Mouse (Mus musculus) midbrain, embryonic 16.5 days (tissue): ENCODE measurements around the gene Sos1. TPM values are rescaled to one million over a fixed set of nuclear protein-coding genes. Genes with fewer than 3 reads are reported as not detected.
"Not testable (repeated sequence)": the region's sequence is repeated elsewhere in the genome, so short reads cannot be mapped to it uniquely, and the experiment has no call there.

Source experiments
- ATAC-seq: fragments of 200-750 bp; cut with Nextera tagmentation; 2 replicates; pipeline ENCODE4 v1.8.0; 2017; ENCODE audit warnings: moderate TSS enrichment
- H3K27ac ChIP-seq: fragments of 300-500 bp; sonication (generic); 2 replicates; pipeline ENCODE4 v1.5.1; 2014; ENCODE audit warnings: mild to moderate bottlenecking, low read length, mixed read lengths
- H3K27me3 ChIP-seq: fragments of 300-500 bp; sonication (generic); 2 replicates; pipeline ENCODE4 v1.6.1; 2014; ENCODE audit warnings: low read depth, low read length, mixed read lengths; ENCODE audit not compliant: control insufficient read depth, insufficient read depth
- H3K36me3 ChIP-seq: fragments of 300-500 bp; sonication (generic); 2 replicates; pipeline ENCODE4 v1.6.1; 2014; ENCODE audit warnings: mild to moderate bottlenecking, low read length, moderate library complexity, mixed read lengths; ENCODE audit not compliant: control insufficient read depth, insufficient read depth
- H3K4me1 ChIP-seq: fragments of 300-500 bp; sonication (generic); 2 replicates; pipeline ENCODE4 v1.6.1; 2014; ENCODE audit warnings: mild to moderate bottlenecking, low read length, mixed read lengths; ENCODE audit not compliant: control insufficient read depth, insufficient read depth
- H3K4me2 ChIP-seq: fragments of 300-500 bp; sonication (generic); 2 replicates; pipeline ENCODE4 v1.6.1; 2014; ENCODE audit warnings: mild to moderate bottlenecking, low read length, mixed read lengths
- H3K4me3 ChIP-seq: fragments of 300-500 bp; sonication (generic); 2 replicates; pipeline ENCODE4 v1.5.1; 2014; ENCODE audit warnings: low read depth, mild to moderate bottlenecking, low read length, moderate library complexity, mixed read lengths
- H3K9ac ChIP-seq: fragments of 300-500 bp; sonication (generic); 2 replicates; pipeline ENCODE4 v1.6.1; 2014; ENCODE audit warnings: low read depth, low read length, mixed read lengths
- H3K9me3 ChIP-seq: fragments of 300-500 bp; sonication (generic); replicated peaks from 2 replicates; pipeline ENCODE4 v1.6.1; 2014; ENCODE audit warnings: mild to moderate bottlenecking, low read length, mixed read lengths; ENCODE audit not compliant: control insufficient read depth, poor library complexity, severe bottlenecking
- WGBS: fragments of 180-500 bp; shearing (Covaris S2); extraction: QIAGEN DNeasy Blood & Tissue Kit; methylation state at CpG from one replicate; pipeline ENCODE4 v1.1.7; 2014; 5-methylcytosine and 5-hydroxymethylcytosine counted together
- polyA plus RNA-seq: library from polyadenylated mRNA; unstranded; fragments of >200 nt; fragmentation: Nextera tagmentation; extraction: Ambion mirVana; gene quantifications from 2 replicates; pipeline ENCODE4 v1.2.1, GENCODE M21; 2015

Gene Sos1
- polyA plus RNA-seq, 1 experiment from 2014 or later: 6.6 TPM

DNA sequence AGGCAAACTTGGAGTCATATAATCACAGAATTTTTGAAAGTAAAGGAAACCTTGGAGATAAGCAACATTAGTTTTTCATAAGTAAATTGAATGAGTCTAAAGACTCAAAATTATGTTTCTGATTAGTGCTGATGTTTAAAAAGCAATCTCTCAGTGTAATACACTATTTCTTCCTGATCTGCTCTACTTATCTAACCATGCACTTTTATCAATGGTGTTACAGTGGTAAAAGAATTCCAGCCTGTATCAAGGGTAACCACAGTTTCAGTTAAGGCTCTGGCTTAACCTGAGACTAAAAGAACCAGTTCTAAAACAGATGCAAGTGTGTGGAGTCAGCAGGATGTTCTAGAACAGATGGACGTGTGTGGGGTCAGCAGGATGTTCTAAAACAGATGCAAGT lies 59.3 kb downstream of the Sos1 start:
- Histone ChIP-seq H3K36me3 (peaks cover 21% of the 10 kb centered on the region), H3K9me3 (no peaks in the 10 kb centered on the region)
- ATAC-seq: no peak

DNA sequence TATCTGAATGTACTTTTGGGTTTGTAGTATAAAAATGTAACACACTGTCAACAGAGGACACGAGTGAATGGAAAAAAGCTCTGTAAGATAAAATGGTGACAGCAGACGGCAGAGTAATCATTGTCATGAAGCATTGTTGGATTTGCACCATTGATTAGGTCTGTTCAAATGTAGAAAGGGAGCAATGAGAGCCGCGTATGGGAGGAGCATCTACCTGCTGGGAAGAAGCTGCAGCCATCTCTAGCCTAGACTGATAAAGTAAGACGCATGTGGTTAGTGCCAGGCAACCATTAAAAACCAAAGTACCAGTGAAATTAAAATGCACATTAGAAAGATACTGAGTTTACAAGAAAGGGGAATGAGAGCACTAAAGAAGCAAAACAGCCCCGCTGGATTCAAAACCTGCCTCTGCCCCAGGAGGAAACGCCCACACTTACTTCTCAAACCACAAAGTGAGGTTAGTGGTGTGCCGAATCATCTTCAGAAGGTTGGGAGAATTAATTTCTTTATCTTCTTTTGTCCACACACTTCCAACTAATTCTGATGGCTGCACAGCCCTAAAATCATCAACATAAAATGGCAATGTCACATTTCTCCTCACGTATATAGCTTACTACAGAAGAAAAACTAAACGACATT lies 61.6 kb downstream of the Sos1 start:
- Histone ChIP-seq H3K4me1 (no peaks in the 10 kb centered on the region), H3K9me3 (no peaks in the 10 kb centered on the region), H3K36me3 (peaks cover 21% of the 10 kb centered on the region), H3K4me3 (no peak overlapping the region), H3K4me2 (no peak overlapping the region), H3K9ac (no peak overlapping the region), H3K27me3 (no peaks in the 10 kb centered on the region), H3K27ac (no peak overlapping the region)
- 92% methylated on average over 10 of the region's 10 CpGs for WGBS
- no peak for ATAC-seq

More for the DNA sequence above, 59.3 kb downstream of the Sos1 start:
- H3K4me1 ChIP-seq: no peaks in the 10 kb centered on the region
- no peak overlapping the region for H3K4me3 ChIP-seq
- no peaks in the 10 kb centered on the region for H3K27me3 ChIP-seq
- no peak overlapping the region for H3K27ac ChIP-seq
- WGBS: 95% methylated on average over 1 of the region's 1 CpGs
- no peak overlapping the region for H3K4me2 ChIP-seq
- H3K9ac ChIP-seq: no peak overlapping the region

GRCm38 (mm10) chr17:80411182-80411581 lies 69.1 kb downstream of the Sos1 start:
- no peak for ATAC-seq
- no peak overlapping the region for H3K27ac ChIP-seq
- H3K27me3 ChIP-seq: no peaks in the 10 kb centered on the region
- WGBS: 61% methylated on average over 1 of the region's 1 CpGs
- peaks cover 26% of the 10 kb centered on the region for H3K36me3 ChIP-seq
- no peak overlapping the region for H3K4me3 ChIP-seq
- no peak overlapping the region for H3K4me2 ChIP-seq
- H3K4me1 ChIP-seq: no peaks in the 10 kb centered on the region
- no peak overlapping the region for H3K9ac ChIP-seq
- no peaks in the 10 kb centered on the region for H3K9me3 ChIP-seq

DNA sequence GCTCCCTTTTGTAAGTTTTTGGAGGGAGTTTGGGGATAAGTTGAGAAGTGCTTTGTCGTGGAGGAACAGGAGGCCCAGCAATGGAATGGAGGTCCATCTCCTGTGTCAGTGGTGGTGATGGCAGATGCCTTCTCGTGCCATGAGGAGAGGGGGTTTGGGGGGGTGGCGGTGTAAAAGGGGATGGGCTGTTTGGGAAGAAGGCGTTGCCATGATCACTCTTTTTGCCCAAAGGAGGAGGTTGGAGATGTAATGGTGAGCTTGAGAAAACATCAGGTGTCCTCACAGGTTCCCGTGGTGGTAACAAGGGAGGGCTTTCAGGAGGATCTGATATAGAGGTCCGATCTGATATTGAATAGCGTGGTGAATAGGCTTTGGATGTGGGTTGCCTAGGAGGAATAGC lies 82.0 kb downstream of the Sos1 start:
- H3K4me3 ChIP-seq: no peak overlapping the region
- WGBS: 94% methylated on average over 7 of the region's 7 CpGs
- no peaks in the 10 kb centered on the region for H3K4me1 ChIP-seq
- H3K27ac ChIP-seq: no peak overlapping the region
- no peak for ATAC-seq
- H3K27me3 ChIP-seq: no peaks in the 10 kb centered on the region
- peaks cover 8% of the 10 kb centered on the region; the same call in 1 of the 2 replicates for H3K36me3 ChIP-seq
- no peaks in the 10 kb centered on the region for H3K9me3 ChIP-seq
- no peak overlapping the region for H3K4me2 ChIP-seq
- H3K9ac ChIP-seq: no peak overlapping the region

DNA sequence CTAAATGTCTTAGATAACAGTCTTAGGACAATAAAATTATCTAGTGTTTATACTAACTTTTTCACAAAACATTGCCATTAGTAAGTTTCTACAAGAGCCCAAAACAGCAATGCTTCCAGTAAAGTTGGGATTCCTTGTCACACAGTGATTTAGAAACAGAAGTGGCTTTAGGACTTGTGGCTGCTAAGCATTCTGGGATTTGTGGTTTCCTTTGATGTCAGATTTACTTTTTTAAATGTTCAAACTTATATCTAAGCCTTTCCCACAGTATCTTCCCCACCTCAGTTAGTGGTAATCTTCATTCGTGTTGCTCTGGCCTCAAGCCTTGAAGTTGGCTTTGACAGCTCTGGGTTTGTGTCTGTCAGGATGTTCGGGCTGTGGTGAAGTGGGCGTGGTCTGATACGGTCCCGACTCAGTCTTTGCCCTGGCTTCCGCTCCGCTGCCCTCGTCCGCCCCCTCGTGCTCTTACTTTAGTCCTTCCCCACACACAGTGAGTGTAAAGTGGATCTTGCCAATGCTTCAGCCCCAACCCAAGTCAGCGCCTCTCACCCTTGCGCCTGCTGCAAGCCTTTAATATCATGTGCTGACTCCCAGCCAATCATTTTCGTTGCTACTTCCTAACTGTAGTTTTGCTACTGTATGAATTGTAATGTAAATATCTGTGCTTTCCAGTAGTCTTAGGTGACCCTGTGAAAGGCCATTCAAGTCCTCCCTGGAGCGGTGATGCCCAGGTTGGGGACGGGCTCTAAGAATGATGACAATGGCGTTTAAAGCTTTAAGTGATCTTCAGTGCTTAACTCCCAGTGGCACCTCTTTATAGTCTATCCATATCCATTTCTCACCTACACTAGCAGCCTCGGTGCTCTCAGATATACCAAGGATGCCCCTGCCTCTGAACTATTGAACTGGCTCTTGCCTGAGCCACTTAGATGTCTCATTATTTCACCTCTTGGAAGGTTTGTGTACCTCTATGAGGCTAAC lies 88.5 kb downstream of the Sos1 start:
- peak; percentile 93 for ATAC-seq
- Histone ChIP-seq H3K36me3 (no peaks in the 10 kb centered on the region), H3K4me1 (no peaks in the 10 kb centered on the region), H3K27me3 (no peaks in the 10 kb centered on the region), H3K4me2 (peak overlapping the region; percentile 50), H3K9me3 (no peaks in the 10 kb centered on the region), H3K9ac (peak overlapping the region; percentile 23), H3K4me3 (peak overlapping the region; percentile 43), H3K27ac (no peak overlapping the region)
- WGBS: 14% methylated on average over 17 of the region's 17 CpGs

- Histone ChIP-seq H3K9ac (no peak overlapping the region), H3K9me3 (no peaks in the 10 kb centered on the region), H3K36me3 (no peaks in the 10 kb centered on the region), H3K4me2 (no peak overlapping the region), H3K4me1 (no peaks in the 10 kb centered on the region), H3K4me3 (no peak overlapping the region), H3K27me3 (no peaks in the 10 kb centered on the region), H3K27ac (no peak overlapping the region)
- 69% methylated on average over 10 of the region's 10 CpGs for WGBS
- no peak for ATAC-seq
Observed at GRCm38 (mm10) chr17:80390024-80390423, 90.2 kb downstream of the Sos1 start.

- 73% methylated on average over 1 of the region's 1 CpGs for WGBS
- H3K9ac ChIP-seq: no peak overlapping the region
- no peak overlapping the region for H3K4me3 ChIP-seq
- H3K4me1 ChIP-seq: no peaks in the 10 kb centered on the region
- H3K27ac ChIP-seq: no peak overlapping the region
- no peak overlapping the region for H3K4me2 ChIP-seq
- no peaks in the 10 kb centered on the region for H3K27me3 ChIP-seq
- H3K9me3 ChIP-seq: no peaks in the 10 kb centered on the region
- no peak for ATAC-seq
- no peaks in the 10 kb centered on the region for H3K36me3 ChIP-seq
Observed at GRCm38 (mm10) chr17:80385671-80386070, 94.6 kb downstream of the Sos1 start.

DNA sequence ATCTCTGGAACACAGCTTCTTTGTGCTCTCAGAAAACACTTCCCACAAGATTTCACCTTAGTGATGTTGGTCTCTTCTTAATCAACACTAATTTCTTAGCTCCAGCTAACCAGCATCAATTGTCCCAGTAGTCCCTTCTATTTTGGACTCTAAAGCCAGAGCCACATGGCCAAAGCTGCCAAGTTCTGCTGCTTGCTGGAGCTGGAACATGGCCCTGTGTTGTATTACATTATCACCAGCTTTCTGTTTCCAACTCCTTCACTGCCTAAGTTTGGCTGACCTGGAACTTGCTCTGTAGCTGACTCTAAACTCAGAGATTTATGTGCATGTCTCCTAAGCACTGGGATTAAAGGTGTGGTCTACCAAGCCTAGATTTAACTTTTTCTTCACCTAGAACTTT lies 101.9 kb downstream of the Sos1 start:
- H3K27me3 ChIP-seq, H3K9me3 ChIP-seq, H3K36me3 ChIP-seq, H3K4me2 ChIP-seq, ATAC-seq, H3K9ac ChIP-seq, H3K4me3 ChIP-seq, H3K4me1 ChIP-seq, H3K27ac ChIP-seq: not testable (repeated sequence)

- Histone ChIP-seq H3K4me1 (peaks cover 2% of the 10 kb centered on the region; the same call in 1 of the 2 replicates), H3K27me3 (no peaks in the 10 kb centered on the region), H3K27ac (peak overlapping the region; percentile 87), H3K4me2 (peak overlapping the region; percentile 76), H3K9ac (peak overlapping the region; percentile 78), H3K9me3 (no peaks in the 10 kb centered on the region), H3K4me3 (peak overlapping the region; percentile 53), H3K36me3 (no peaks in the 10 kb centered on the region)
- WGBS: 19% methylated on average over 22 of the region's 29 CpGs
- ATAC-seq: peak; percentile 87
Observed at GRCm38 (mm10) chr17:80373726-80374096, 106.5 kb downstream of the Sos1 start.
